Mouse (Mus musculus): ENCODE measurements around the gene Wars. TPM values are rescaled to one million over a fixed set of nuclear protein-coding genes. Genes with fewer than 3 reads are reported as not detected.

Gene Wars
- polyA plus RNA-seq, 1 experiment = 127 TPM

DNA sequence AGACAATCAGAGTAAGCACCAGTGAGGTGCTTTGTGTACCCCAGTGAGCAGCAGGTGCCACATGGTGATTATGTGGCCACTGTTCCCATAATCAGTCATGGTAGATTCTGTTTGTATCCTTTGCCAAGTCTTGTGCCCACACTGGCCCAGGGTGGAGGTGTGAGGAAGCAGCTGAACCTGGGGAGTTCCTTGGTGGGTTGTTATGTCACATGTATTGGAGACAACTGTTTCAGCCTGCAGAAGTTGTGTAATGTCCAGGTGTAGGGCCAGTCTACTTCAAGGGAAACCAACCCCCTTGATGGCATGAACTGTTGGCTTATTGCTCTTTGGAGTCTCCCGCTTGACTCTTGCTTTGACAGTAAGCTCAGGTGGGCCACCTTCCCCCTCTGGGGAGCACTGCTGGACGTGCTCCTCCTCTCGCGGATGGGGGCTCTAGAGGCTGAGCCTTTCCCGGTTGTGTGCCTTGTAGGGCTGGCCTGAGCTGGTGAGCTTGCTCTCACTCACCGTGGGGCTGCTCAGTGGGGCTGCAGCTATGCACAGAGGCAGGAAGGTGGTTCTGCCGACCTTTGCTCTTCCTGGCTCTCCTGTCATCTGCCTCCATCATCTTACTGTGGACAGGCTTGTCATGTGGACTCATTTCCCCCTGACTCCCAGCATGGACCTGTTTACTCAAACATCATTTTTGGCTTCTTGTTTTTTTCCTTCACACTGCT, 37.5 kb upstream of the Wars start:
- DNase-seq = no peak
- Histone ChIP-seq H3K4me1 (ENCODE audit: control insufficient read depth, insufficient read depth, low read length) (no peaks in the 10 kb centered on the region), H3K4me3 (replicated peaks; ENCODE audit: extremely low read depth, low read depth, low read length) (no peak overlapping the region)
- no peak for TF ChIP-seq POLR2A (IDR thresholded peaks at IDR 0.05; ENCODE audit: borderline replicate concordance, extremely low read depth, low read depth, low read length)
- no peak for TF ChIP-seq CTCF (IDR thresholded peaks at IDR 0.05; ENCODE audit: insufficient read depth, low read length)
- 65% methylated on average over 7 of the region's 7 CpGs for WGBS

DNA sequence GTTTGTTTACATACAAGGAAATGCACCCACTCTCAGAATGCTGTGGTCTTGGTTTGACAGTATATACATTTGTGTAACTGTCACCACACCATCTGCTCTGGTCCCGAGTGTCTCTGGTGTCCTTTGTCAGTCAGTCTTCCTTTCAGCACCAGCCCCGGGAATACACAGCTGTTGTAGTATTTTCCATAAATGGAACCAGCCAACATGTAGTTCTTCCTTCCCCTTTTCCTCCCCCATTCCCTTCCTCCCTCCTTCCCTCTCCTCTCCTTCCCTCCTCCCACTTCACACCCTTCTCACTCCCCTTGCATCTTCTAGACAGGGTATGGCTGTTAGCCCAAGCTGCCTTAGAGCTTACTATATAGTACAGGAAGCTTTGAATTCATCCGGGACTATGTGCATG, 35.5 kb upstream of the Wars start:
- 62% methylated on average over 3 of the region's 3 CpGs for WGBS
- no peak overlapping the region for H3K4me3 ChIP-seq (replicated peaks; ENCODE audit: extremely low read depth, low read depth, low read length)
- DNase-seq = no peak
- TF ChIP-seq CTCF (IDR thresholded peaks at IDR 0.05; ENCODE audit: insufficient read depth, low read length) = no peak
- no peak for TF ChIP-seq POLR2A (IDR thresholded peaks at IDR 0.05; ENCODE audit: borderline replicate concordance, extremely low read depth, low read depth, low read length)
- H3K4me1 ChIP-seq (ENCODE audit: control insufficient read depth, insufficient read depth, low read length) = no peaks in the 10 kb centered on the region

GRCm38 (mm10) chr12:108928249-108928648, 34.3 kb upstream of the Wars start:
- Histone ChIP-seq H3K4me3 (replicated peaks; ENCODE audit: extremely low read depth, low read depth, low read length) (no peak overlapping the region), H3K4me1 (ENCODE audit: control insufficient read depth, insufficient read depth, low read length) (no peaks in the 10 kb centered on the region)
- TF ChIP-seq CTCF (IDR thresholded peaks at IDR 0.05; ENCODE audit: insufficient read depth, low read length) = no peak
- no peak for TF ChIP-seq POLR2A (IDR thresholded peaks at IDR 0.05; ENCODE audit: borderline replicate concordance, extremely low read depth, low read depth, low read length)
- 92% methylated on average over 2 of the region's 2 CpGs for WGBS
- no peak for DNase-seq

DNA sequence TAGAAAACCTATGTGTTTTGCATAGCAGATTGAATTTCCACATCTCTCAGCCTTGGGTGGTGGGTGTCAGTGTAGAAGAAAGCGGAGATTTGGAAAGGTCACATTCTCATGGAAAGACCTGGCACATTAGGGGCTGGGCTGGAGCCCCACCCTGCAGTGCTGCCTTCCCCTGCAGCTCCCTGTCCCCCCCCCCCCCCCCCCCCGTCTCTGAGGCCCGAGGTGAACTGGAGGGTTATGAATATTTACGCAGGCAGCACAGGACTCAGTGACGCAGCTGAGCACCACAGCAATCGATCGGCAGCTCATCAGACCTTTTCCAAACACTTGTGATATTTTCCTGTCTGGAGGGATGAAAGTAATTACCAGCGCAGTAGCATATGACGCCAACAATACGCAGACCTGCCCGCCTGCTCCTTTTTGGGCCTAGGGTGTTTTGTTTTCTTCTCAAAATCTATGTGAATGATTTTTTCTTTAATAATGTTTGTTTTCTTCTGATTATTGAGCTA, 32.7 kb upstream of the Wars start:
- no peak overlapping the region for H3K4me3 ChIP-seq (replicated peaks; ENCODE audit: extremely low read depth, low read depth, low read length)
- DNase-seq = no peak
- TF ChIP-seq CTCF (IDR thresholded peaks at IDR 0.05; ENCODE audit: insufficient read depth, low read length) (no peak), POLR2A (IDR thresholded peaks at IDR 0.05; ENCODE audit: borderline replicate concordance, extremely low read depth, low read depth, low read length) (no peak)
- WGBS = 72% methylated on average over 9 of the region's 11 CpGs
- H3K4me1 ChIP-seq (ENCODE audit: control insufficient read depth, insufficient read depth, low read length) = no peaks in the 10 kb centered on the region

DNA sequence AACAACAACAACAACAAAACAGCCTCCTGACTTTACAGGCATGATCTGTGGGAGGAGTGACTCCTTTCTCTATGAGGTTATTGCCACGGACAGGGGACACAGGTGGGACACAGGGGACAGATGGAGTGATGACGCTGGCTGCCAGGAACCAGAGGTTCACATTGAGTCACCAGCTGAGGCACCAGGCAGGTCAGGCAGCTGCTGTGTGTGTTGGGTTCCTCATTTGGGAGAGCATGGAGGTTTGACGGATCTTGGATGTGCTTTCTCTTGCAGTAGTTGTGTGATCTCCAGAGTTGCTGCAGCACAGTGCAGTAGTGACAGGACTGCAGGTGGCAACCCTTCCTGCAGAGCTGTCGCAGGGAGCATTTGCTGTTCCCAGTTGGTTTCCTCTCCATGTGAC, 24.8 kb upstream of the Wars start:
- 61% methylated on average over 4 of the region's 4 CpGs for WGBS
- DNase-seq = no peak

GRCm38 (mm10) chr12:108917509-108917908, 23.5 kb upstream of the Wars start:
- H3K4me1 ChIP-seq (ENCODE audit: control insufficient read depth, insufficient read depth, low read length) = no peaks in the 10 kb centered on the region; the same call in 1 of the 2 replicates
- H3K4me3 ChIP-seq (replicated peaks; ENCODE audit: extremely low read depth, low read depth, low read length) = no peak overlapping the region
- DNase-seq = no peak
- TF ChIP-seq POLR2A (IDR thresholded peaks at IDR 0.05; ENCODE audit: borderline replicate concordance, extremely low read depth, low read depth, low read length) (no peak), CTCF (IDR thresholded peaks at IDR 0.05; ENCODE audit: insufficient read depth, low read length) (no peak)
- WGBS = 78% methylated on average over 9 of the region's 9 CpGs

More for the DNA sequence above, 24.8 kb upstream of the Wars start:
- H3K4me1 ChIP-seq (ENCODE audit: control insufficient read depth, insufficient read depth, low read length) = no peaks in the 10 kb centered on the region; the same call in 1 of the 2 replicates
- TF ChIP-seq POLR2A (IDR thresholded peaks at IDR 0.05; ENCODE audit: borderline replicate concordance, extremely low read depth, low read depth, low read length) (no peak), CTCF (IDR thresholded peaks at IDR 0.05; ENCODE audit: insufficient read depth, low read length) (no peak)
- H3K4me3 ChIP-seq (replicated peaks; ENCODE audit: extremely low read depth, low read depth, low read length) = no peak overlapping the region

GRCm38 (mm10) chr12:108916447-108917042, 22.6 kb upstream of the Wars start:
- no peak for DNase-seq
- no peak for TF ChIP-seq POLR2A (IDR thresholded peaks at IDR 0.05; ENCODE audit: borderline replicate concordance, extremely low read depth, low read depth, low read length)
- TF ChIP-seq CTCF (IDR thresholded peaks at IDR 0.05; ENCODE audit: insufficient read depth, low read length) = no peak
- Histone ChIP-seq H3K4me3 (replicated peaks; ENCODE audit: extremely low read depth, low read depth, low read length) (no peak overlapping the region), H3K4me1 (ENCODE audit: control insufficient read depth, insufficient read depth, low read length) (no peaks in the 10 kb centered on the region; the same call in 1 of the 2 replicates)
- 85% methylated on average over 7 of the region's 7 CpGs for WGBS

GRCm38 (mm10) chr12:108915893-108916292, 21.9 kb upstream of the Wars start:
- no peak for DNase-seq
- 56% methylated on average over 6 of the region's 6 CpGs for WGBS
- no peak for TF ChIP-seq POLR2A (IDR thresholded peaks at IDR 0.05; ENCODE audit: borderline replicate concordance, extremely low read depth, low read depth, low read length)
- no peak for TF ChIP-seq CTCF (IDR thresholded peaks at IDR 0.05; ENCODE audit: insufficient read depth, low read length)
- Histone ChIP-seq H3K4me3 (replicated peaks; ENCODE audit: extremely low read depth, low read depth, low read length) (no peak overlapping the region), H3K4me1 (ENCODE audit: control insufficient read depth, insufficient read depth, low read length) (no peaks in the 10 kb centered on the region; the same call in 1 of the 2 replicates)

GRCm38 (mm10) chr12:108914709-108915340, 20.9 kb upstream of the Wars start:
- TF ChIP-seq POLR2A (IDR thresholded peaks at IDR 0.05; ENCODE audit: borderline replicate concordance, extremely low read depth, low read depth, low read length) (no peak), CTCF (IDR thresholded peaks at IDR 0.05; ENCODE audit: insufficient read depth, low read length) (no peak)
- 72% methylated on average over 12 of the region's 12 CpGs for WGBS
- no peak for DNase-seq

More at GRCm38 (mm10) chr12:108914709-108915340, 20.9 kb upstream of the Wars start:
- Histone ChIP-seq H3K4me1 (ENCODE audit: control insufficient read depth, insufficient read depth, low read length) (no peaks in the 10 kb centered on the region; the same call in 1 of the 2 replicates), H3K4me3 (replicated peaks; ENCODE audit: extremely low read depth, low read depth, low read length) (no peak overlapping the region)

All from lung, adult 2 months (tissue).